Mouse (Mus musculus) heart, adult 18-20 months (tissue): Measurements from ENCODE around the gene Ccdc182. TPM values are rescaled to one million over a fixed set of nuclear protein-coding genes. Genes with fewer than 3 reads are reported as not detected.

Experiments used
- DNase-seq, 2 experiments: peaks; one replicate each; pipeline ENCODE4 v3.0.0; 2021 to 2022; ENCODE audit warnings: mixed read lengths in 1 of 2
- long read RNA-seq, 2 experiments: library from polyadenylated mRNA; stranded (forward); transcript quantifications; one replicate each; pipeline ENCODE4 v2.0.0; 2021
- total RNA-seq, 2 experiments: library from RNA; stranded (reverse); gene quantifications; 2 replicates each; pipeline ENCODE4 v1.2.3; 2021

Gene Ccdc182
- total RNA-seq: not detected
- long read RNA-seq, experiment 1: 0 reads
- long read RNA-seq, experiment 2: 0 reads

GRCm38 (mm10) chr11:88293631-88294393 lies at the start of gene Ccdc182:
Gene Ccdc182 (plus strand): TSS chr11:88294058.
- DNase-seq: no peak

- DNase-seq: no peak
Observed at GRCm38 (mm10) chr11:88245581-88246170, 48.2 kb upstream of the Ccdc182 start.

GRCm38 (mm10) chr11:88248636-88249035 lies 45.2 kb upstream of the Ccdc182 start:
- no peak for DNase-seq

- peak; percentile 33 to 63 for DNase-seq
Observed at GRCm38 (mm10) chr11:88250568-88250967, 43.3 kb upstream of the Ccdc182 start.

GRCm38 (mm10) chr11:88251295-88251694 lies 42.6 kb upstream of the Ccdc182 start:
- DNase-seq: no peak

- peak; percentile 79 to 93 for DNase-seq
Observed at GRCm38 (mm10) chr11:88251972-88252766, 41.7 kb upstream of the Ccdc182 start.

- peak; percentile 76 to 77 for DNase-seq
Observed at GRCm38 (mm10) chr11:88252767-88253513, 40.9 kb upstream of the Ccdc182 start.

- no peak for DNase-seq
Observed at GRCm38 (mm10) chr11:88253514-88254167, 40.2 kb upstream of the Ccdc182 start.

- DNase-seq: no peak
Observed at GRCm38 (mm10) chr11:88257700-88258099, 36.2 kb upstream of the Ccdc182 start.

- no peak for DNase-seq
Observed at GRCm38 (mm10) chr11:88258212-88258611, 35.6 kb upstream of the Ccdc182 start.

GRCm38 (mm10) chr11:88260463-88260862 lies 33.4 kb upstream of the Ccdc182 start:
- DNase-seq: no peak

- DNase-seq: no peak
Observed at GRCm38 (mm10) chr11:88264889-88265288, 29.0 kb upstream of the Ccdc182 start.

GRCm38 (mm10) chr11:88266311-88266710 lies 27.5 kb upstream of the Ccdc182 start:
- DNase-seq: no peak

- peak in 1 of 2 experiments; percentile 16 for DNase-seq
Observed at GRCm38 (mm10) chr11:88271870-88272269, 22.0 kb upstream of the Ccdc182 start.

GRCm38 (mm10) chr11:88274111-88274879 lies 19.6 kb upstream of the Ccdc182 start:
- DNase-seq: no peak

GRCm38 (mm10) chr11:88274901-88275498 lies 18.9 kb upstream of the Ccdc182 start:
- DNase-seq: no peak

- no peak for DNase-seq
Observed at GRCm38 (mm10) chr11:88275949-88276348, 17.9 kb upstream of the Ccdc182 start.

GRCm38 (mm10) chr11:88276534-88277308 lies 17.1 kb upstream of the Ccdc182 start:
- peak; percentile 39 to 46 for DNase-seq

- DNase-seq: no peak
Observed at GRCm38 (mm10) chr11:88279006-88279405, 14.9 kb upstream of the Ccdc182 start.
